Mouse (Mus musculus): Measurements from ENCODE around the gene Adcy7.

Gene Adcy7

GRCm38 (mm10) chr8:88301589-88302437, 29.6 kb downstream of the Adcy7 start:
- DNase-seq, result peak in 1 of 2 experiments; percentile 50

- no peak for DNase-seq
Observed at GRCm38 (mm10) chr8:88305814-88306213, 33.6 kb downstream of the Adcy7 start.

GRCm38 (mm10) chr8:88306511-88306910, 34.3 kb downstream of the Adcy7 start:
- peak in 1 of 2 experiments; percentile 38 for DNase-seq

- DNase-seq, result no peak
Observed at GRCm38 (mm10) chr8:88307736-88308135, 35.5 kb downstream of the Adcy7 start.

- no peak for DNase-seq
Observed at GRCm38 (mm10) chr8:88309274-88309873, 37.2 kb downstream of the Adcy7 start.

- no peak for DNase-seq
Observed at GRCm38 (mm10) chr8:88309881-88310280, 37.7 kb downstream of the Adcy7 start.

GRCm38 (mm10) chr8:88310286-88310685, 38.1 kb downstream of the Adcy7 start:
- no peak for DNase-seq

- DNase-seq, result peak; percentile 59 to 73
Observed at GRCm38 (mm10) chr8:88312966-88313365, 40.8 kb downstream of the Adcy7 start.

- no peak for DNase-seq
Observed at GRCm38 (mm10) chr8:88313991-88314390, 41.8 kb downstream of the Adcy7 start.

GRCm38 (mm10) chr8:88315302-88315701, 43.1 kb downstream of the Adcy7 start:
- no peak for DNase-seq

- peak; percentile 64 to 77 for DNase-seq
Observed at GRCm38 (mm10) chr8:88316139-88316931, 44.1 kb downstream of the Adcy7 start.

- no peak for DNase-seq
Observed at GRCm38 (mm10) chr8:88317341-88317740, 45.1 kb downstream of the Adcy7 start.

- DNase-seq, result no peak
Observed at GRCm38 (mm10) chr8:88318151-88318550, 45.9 kb downstream of the Adcy7 start.

GRCm38 (mm10) chr8:88320134-88320533, 47.9 kb downstream of the Adcy7 start:
- no peak for DNase-seq

GRCm38 (mm10) chr8:88321387-88321786, 49.2 kb downstream of the Adcy7 start:
- DNase-seq, result no peak

GRCm38 (mm10) chr8:88323523-88323922, 51.3 kb downstream of the Adcy7 start:
- DNase-seq, result no peak

GRCm38 (mm10) chr8:88324760-88325159, 52.6 kb downstream of the Adcy7 start:
- DNase-seq, result no peak

- no peak for DNase-seq
Observed at GRCm38 (mm10) chr8:88325251-88325650, 53.0 kb downstream of the Adcy7 start.

- no peak for DNase-seq
Observed at GRCm38 (mm10) chr8:88325795-88326194, 53.6 kb downstream of the Adcy7 start.

GRCm38 (mm10) chr8:88326328-88326727, 54.1 kb downstream of the Adcy7 start:
- DNase-seq, result no peak

GRCm38 (mm10) chr8:88328689-88329088, 56.5 kb downstream of the Adcy7 start:
- DNase-seq, result no peak

- DNase-seq, result no peak
Observed at GRCm38 (mm10) chr8:88330816-88331215, 58.6 kb downstream of the Adcy7 start.

GRCm38 (mm10) chr8:88334384-88334783, 62.2 kb downstream of the Adcy7 start:
- DNase-seq, result no peak

All from cerebellum, postnatal 14 days (tissue).